Mouse (Mus musculus): ENCODE results near the gene Tmem184a. TPM values are rescaled to one million over a fixed set of nuclear protein-coding genes. Genes with fewer than 3 reads are reported as not detected.

The Tmem184a gene
- polyA plus RNA-seq, 1 experiment from 2014 or later = 0.18 TPM

DNA sequence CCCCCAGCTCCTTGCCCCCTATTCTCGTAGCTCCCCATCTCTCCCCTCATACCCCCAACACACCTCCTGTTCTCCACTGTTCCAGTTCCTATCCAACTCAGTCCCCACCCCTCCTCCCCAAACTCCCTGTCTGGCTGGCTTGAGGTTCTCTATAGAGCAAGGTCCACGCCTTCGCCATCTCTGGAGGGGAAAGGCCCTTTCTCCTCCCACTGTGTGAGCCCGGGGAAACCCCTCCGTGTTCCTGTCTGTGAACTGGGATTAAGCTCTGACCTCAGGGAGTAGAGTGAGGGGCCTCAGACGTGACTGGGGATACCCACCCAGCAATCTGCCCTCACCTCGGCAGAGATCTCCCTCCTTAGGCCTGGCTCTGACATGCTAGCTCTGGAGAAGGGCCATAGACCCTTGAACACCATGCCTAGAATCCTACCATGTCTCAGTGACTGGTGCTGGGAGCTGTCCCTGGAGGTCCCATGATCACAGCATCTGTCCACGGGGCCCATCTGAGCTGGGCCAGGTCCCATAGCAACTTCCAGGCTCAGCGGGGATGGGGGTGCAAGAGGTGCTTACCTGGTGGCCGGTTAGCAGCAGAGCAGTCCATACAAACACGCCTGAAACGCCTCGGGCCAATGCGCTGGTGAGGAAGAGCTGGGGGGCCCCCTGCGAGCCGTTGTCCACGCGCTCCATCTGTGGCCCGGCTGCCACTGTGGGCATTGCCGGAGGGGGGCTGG, 7.2 kb downstream of the Tmem184a start:
- Histone ChIP-seq H3K4me3 (no peak overlapping the region), H3K27ac (replicated peaks) (no peak overlapping the region), H3K4me2 (no peak overlapping the region), H3K36me3 (no peaks in the 10 kb centered on the region), H3K9me3 (no peaks in the 10 kb centered on the region), H3K27me3 (peaks cover 14% of the 10 kb centered on the region), H3K9ac (no peak overlapping the region), H3K4me1 (replicated peaks) (no peaks in the 10 kb centered on the region)
- no peak for ATAC-seq (ENCODE audit: low FRiP score, low read depth)
- WGBS = 67% methylated on average over 20 of the region's 20 CpGs

DNA sequence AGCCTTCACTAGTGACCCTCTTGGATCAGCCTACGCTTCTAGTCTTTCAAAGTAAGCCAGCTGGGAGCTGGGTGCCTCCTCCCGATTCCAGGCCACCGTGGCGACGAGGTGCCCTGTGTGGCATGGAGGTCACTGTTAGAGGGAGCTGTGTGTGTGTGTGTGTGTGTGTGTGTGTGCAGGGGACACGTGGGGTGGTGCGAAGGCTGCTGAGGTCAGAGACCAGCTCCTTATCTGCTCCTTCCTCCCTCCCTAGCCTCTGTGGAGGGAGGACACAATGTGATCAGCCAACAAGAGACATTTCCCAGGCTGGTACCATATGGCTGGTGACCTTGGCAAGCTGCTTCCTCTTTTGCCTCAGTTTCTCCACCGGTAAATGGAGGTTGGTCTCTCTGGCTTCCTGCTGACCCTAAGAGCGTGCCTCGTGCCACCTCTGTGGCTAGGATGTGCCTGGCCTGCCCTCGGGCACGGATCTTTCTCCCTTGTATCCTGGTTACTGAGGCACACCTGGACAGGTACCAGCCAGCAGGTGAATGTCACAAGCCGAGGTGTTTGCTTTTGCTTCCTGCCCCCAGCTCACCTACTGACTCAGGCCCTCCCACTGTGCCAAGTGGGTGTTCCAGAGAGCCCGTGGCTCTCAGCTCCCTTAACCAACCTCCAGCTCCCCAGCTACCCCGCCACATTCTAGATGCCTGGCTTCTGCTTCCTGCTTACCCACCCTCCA, 7.9 kb downstream of the Tmem184a start:
- Histone ChIP-seq H3K27me3 (peaks cover 14% of the 10 kb centered on the region), H3K27ac (replicated peaks) (no peak overlapping the region), H3K4me3 (no peak overlapping the region), H3K9ac (no peak overlapping the region), H3K9me3 (no peaks in the 10 kb centered on the region), H3K4me1 (replicated peaks) (no peaks in the 10 kb centered on the region), H3K36me3 (no peaks in the 10 kb centered on the region), H3K4me2 (no peak overlapping the region)
- WGBS = 77% methylated on average over 15 of the region's 15 CpGs
- ATAC-seq (ENCODE audit: low FRiP score, low read depth) = no peak

DNA sequence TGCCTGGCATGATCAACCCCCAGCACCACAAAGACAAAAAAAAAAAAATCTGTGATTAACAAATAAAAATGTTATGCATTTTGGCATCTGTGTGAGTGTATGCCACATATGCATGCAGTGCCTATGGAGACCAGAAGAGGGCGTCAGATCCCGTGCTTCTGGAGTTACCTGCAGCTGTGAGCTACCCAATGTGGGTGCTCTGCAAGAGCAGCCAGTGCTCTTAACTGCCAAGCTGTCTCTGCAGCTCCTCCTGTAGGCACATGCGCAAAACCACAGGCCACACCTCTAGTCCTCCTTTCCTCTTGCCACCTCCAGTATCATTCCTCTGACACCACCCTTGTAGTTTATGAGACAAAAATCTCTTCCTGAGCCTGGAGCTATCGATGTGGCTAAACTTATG, 10.3 kb downstream of the Tmem184a start:
- Histone ChIP-seq H3K9ac (no peak overlapping the region), H3K4me1 (replicated peaks) (no peaks in the 10 kb centered on the region), H3K9me3 (no peaks in the 10 kb centered on the region), H3K27ac (replicated peaks) (no peak overlapping the region), H3K36me3 (no peaks in the 10 kb centered on the region), H3K27me3 (peaks cover 14% of the 10 kb centered on the region), H3K4me3 (no peak overlapping the region), H3K4me2 (no peak overlapping the region)
- ATAC-seq (ENCODE audit: low FRiP score, low read depth) = no peak
- WGBS = 61% methylated on average over 4 of the region's 4 CpGs

DNA sequence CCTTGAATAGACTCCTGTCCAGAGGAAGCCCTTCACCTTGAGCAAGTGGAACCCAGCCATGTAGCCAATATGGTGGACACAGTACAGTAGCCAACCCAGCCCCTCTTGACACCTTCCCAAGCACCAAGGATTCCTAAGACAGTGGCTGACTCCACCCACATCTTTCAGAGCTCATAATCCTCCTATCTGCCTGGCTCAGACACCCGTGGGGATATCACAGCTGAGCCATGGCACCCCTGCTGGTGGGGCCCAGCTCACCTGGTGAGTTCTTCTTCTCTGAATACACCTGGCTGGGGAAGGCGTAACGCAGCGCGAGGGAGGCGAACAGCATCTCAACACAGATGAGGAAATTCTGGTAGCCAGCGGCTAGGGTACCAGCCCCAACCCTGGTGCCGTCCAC, 13.8 kb downstream of the Tmem184a start:
- Histone ChIP-seq H3K9me3 (no peaks in the 10 kb centered on the region), H3K9ac (no peak overlapping the region), H3K4me1 (replicated peaks) (peaks cover 7% of the 10 kb centered on the region), H3K36me3 (peaks cover under 1% of the 10 kb centered on the region; the same call in 1 of the 2 replicates), H3K27ac (replicated peaks) (no peak overlapping the region), H3K4me3 (no peak overlapping the region), H3K4me2 (no peak overlapping the region), H3K27me3 (no peaks in the 10 kb centered on the region)
- ATAC-seq (ENCODE audit: low FRiP score, low read depth) = no peak
- 92% methylated on average over 8 of the region's 8 CpGs for WGBS

DNA sequence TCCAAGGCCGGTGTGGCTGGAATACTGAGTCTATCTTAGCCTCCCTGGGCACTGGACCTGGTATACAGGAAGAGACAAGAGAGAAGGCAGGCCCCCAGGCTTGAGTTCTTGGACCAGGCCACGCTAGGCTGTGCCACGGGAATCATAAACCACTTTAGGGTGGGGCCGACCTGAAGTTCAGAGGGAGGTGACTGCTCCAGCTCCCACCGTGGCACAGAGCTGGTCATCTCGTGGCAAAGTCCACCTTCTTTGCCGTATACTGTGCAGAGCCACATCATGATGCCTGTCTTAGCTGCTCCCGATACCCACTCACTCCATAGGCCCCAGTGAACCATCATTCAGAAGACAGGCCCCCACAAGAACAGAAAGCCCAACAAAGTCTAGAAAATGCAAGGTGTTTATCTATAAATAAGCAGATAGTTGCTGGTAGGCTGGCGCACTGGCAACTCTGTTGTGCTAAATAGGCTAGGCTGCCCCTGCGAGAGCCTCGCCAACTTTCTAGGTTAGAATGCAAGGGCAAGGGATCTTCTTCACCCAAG, 15.1 kb downstream of the Tmem184a start:
- H3K4me1 ChIP-seq (replicated peaks) = peaks cover 9% of the 10 kb centered on the region

DNA sequence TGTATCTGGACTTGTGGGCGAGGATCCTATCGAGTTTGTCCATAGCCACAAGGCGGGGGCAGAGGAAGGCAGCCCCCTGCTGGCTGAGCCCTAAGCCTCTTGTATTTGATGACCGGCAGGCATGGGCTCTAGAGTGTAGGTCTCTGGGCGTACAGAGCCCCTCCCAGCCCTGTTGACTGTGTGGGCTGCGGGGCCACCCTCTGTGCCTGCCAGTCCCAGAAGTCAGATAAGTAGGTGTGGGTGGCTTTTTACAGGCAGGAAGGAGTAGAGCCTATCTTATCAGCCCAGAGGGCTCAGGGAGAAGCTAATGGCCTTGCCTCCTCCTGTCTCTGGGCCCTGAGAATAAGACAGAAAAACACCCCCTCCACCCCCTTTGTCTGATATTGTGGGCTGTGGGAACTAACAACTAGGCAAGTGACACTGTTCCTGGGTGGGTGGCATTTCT, 15.6 kb downstream of the Tmem184a start:
- H3K4me3 ChIP-seq = no peak overlapping the region
- peaks cover 15% of the 10 kb centered on the region; the same call in 1 of the 2 replicates for H3K36me3 ChIP-seq
- WGBS = 7% methylated on average over 6 of the region's 6 CpGs
- no peaks in the 10 kb centered on the region for H3K27me3 ChIP-seq
- H3K9ac ChIP-seq = no peak overlapping the region
- H3K4me1 ChIP-seq (replicated peaks) = peaks cover 14% of the 10 kb centered on the region
- ATAC-seq (ENCODE audit: low FRiP score, low read depth) = no peak
- H3K27ac ChIP-seq (replicated peaks) = no peak overlapping the region
- peak overlapping the region; percentile 27; the same call in 1 of the 2 replicates for H3K4me2 ChIP-seq
- H3K9me3 ChIP-seq = no peaks in the 10 kb centered on the region

More for the DNA sequence above, 15.1 kb downstream of the Tmem184a start:
- Histone ChIP-seq H3K9me3 (no peaks in the 10 kb centered on the region), H3K4me3 (no peak overlapping the region), H3K27me3 (no peaks in the 10 kb centered on the region), H3K4me2 (no peak overlapping the region), H3K9ac (no peak overlapping the region), H3K36me3 (peaks cover 13% of the 10 kb centered on the region; the same call in 1 of the 2 replicates), H3K27ac (replicated peaks) (no peak overlapping the region)
- no peak for ATAC-seq (ENCODE audit: low FRiP score, low read depth)
- WGBS = 88% methylated on average over 11 of the region's 11 CpGs

DNA sequence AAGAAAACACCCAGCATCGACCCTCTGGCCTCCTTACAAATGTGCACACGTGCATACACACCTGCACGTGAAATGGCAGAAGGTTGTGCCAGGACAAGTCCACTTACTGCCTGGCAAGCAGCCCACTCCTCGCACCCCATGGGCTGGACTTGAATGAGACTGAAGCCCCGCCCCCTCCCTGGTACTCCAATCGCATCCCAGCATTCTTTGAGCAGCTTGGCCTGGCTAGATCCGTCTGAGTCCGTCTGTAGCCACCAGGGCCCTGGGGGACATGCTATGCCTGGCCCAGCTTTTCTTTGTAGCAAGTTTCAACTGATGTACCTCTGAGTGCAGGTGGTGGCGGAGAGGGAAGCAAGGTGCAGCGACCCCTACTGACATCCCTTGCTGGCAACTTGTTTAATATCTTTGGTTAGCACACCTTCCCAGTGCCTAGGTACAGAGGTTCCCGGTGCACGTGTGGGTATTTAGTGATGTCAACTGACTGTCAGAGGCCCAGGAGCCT, 16.1 kb downstream of the Tmem184a start:
- Histone ChIP-seq H3K4me2 (peak overlapping the region; percentile 27), H3K4me1 (replicated peaks) (peaks cover 19% of the 10 kb centered on the region), H3K27ac (replicated peaks) (no peak overlapping the region), H3K9ac (no peak overlapping the region), H3K4me3 (no peak overlapping the region), H3K36me3 (peaks cover 15% of the 10 kb centered on the region; the same call in 1 of the 2 replicates), H3K9me3 (no peaks in the 10 kb centered on the region), H3K27me3 (no peaks in the 10 kb centered on the region)
- ATAC-seq (ENCODE audit: low FRiP score, low read depth) = no peak
- WGBS = 11% methylated on average over 12 of the region's 12 CpGs

DNA sequence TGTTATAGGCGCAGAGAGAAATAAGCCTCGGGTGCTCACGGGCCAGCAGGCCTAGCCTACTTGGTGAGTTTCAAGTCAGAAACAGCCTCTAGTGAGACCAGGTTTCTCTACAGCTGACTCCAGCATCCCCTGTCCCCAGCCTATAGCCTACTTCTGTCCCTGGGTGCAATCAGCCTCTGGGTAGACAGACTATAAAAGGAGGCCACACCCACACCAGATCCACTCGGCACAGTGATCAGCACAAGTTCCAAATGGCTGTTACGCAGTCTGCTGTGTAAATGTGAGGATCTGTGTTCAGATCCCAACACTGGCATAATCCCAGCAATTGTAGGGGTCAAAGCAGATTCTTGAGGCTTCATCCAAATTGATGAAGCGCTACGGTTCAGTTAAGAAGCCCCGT, 16.6 kb downstream of the Tmem184a start:
- Histone ChIP-seq H3K9me3 (no peaks in the 10 kb centered on the region), H3K9ac (no peak overlapping the region), H3K27ac (replicated peaks) (no peak overlapping the region), H3K36me3 (peaks cover 15% of the 10 kb centered on the region; the same call in 1 of the 2 replicates), H3K4me2 (no peak overlapping the region), H3K27me3 (no peaks in the 10 kb centered on the region), H3K4me3 (no peak overlapping the region), H3K4me1 (replicated peaks) (peaks cover 24% of the 10 kb centered on the region)
- WGBS = 77% methylated on average over 8 of the region's 8 CpGs
- ATAC-seq (ENCODE audit: low FRiP score, low read depth) = no peak

DNA sequence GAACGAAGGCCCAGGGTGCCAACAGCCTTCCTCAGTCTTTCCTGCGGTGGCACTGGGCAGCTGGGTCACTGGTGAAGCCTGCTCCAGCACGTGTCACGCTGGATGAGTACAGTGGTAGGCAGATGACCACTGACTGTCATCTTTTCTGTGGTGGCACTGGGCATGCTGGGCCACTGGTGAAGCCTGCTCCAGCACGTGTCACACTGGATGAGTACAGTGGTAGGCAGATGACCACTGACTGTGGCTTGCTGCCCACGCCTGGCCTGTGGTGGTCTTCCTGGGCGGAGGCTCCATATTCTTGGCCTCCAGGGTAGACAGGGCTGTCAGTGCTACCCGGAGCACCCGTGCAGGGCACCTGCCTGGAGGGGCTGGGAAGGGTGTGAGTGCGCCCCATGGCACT, 17.8 kb downstream of the Tmem184a start:
- no peaks in the 10 kb centered on the region for H3K27me3 ChIP-seq
- peaks cover 15% of the 10 kb centered on the region; the same call in 1 of the 2 replicates for H3K36me3 ChIP-seq
- H3K4me1 ChIP-seq (replicated peaks) = peaks cover 36% of the 10 kb centered on the region
- H3K9ac ChIP-seq = no peak overlapping the region
- no peaks in the 10 kb centered on the region for H3K9me3 ChIP-seq
- H3K4me3 ChIP-seq = no peak overlapping the region
- ATAC-seq (ENCODE audit: low FRiP score, low read depth) = no peak
- 95% methylated on average over 10 of the region's 10 CpGs for WGBS
- H3K27ac ChIP-seq (replicated peaks) = no peak overlapping the region
- no peak overlapping the region for H3K4me2 ChIP-seq

DNA sequence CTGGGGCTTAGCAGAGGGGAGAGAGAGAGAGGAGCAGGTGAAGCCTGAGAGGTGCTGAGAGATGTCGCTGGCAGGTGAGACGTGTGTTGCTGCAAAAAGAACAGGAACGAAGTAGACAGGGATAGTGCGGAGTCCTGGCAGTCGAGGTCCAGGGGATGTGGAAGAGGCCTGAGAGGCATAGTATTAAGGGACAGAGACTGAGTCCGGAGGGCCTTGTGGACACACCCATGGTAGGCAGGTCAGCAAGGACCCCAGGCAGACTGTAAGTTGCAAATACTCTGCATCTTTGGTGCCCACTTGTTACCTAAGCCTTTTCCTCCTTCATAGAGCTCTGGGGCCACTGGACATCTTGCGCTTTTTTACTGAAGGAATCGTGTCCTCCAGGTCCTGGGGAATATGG, 18.5 kb downstream of the Tmem184a start:
- no peak overlapping the region for H3K4me3 ChIP-seq
- no peak for ATAC-seq (ENCODE audit: low FRiP score, low read depth)
- H3K27ac ChIP-seq (replicated peaks) = no peak overlapping the region
- no peak overlapping the region for H3K9ac ChIP-seq
- H3K36me3 ChIP-seq = peaks cover 15% of the 10 kb centered on the region; the same call in 1 of the 2 replicates
- H3K27me3 ChIP-seq = no peaks in the 10 kb centered on the region
- WGBS = 97% methylated on average over 8 of the region's 8 CpGs
- peaks cover 43% of the 10 kb centered on the region for H3K4me1 ChIP-seq (replicated peaks)
- no peaks in the 10 kb centered on the region for H3K9me3 ChIP-seq
- no peak overlapping the region for H3K4me2 ChIP-seq

DNA sequence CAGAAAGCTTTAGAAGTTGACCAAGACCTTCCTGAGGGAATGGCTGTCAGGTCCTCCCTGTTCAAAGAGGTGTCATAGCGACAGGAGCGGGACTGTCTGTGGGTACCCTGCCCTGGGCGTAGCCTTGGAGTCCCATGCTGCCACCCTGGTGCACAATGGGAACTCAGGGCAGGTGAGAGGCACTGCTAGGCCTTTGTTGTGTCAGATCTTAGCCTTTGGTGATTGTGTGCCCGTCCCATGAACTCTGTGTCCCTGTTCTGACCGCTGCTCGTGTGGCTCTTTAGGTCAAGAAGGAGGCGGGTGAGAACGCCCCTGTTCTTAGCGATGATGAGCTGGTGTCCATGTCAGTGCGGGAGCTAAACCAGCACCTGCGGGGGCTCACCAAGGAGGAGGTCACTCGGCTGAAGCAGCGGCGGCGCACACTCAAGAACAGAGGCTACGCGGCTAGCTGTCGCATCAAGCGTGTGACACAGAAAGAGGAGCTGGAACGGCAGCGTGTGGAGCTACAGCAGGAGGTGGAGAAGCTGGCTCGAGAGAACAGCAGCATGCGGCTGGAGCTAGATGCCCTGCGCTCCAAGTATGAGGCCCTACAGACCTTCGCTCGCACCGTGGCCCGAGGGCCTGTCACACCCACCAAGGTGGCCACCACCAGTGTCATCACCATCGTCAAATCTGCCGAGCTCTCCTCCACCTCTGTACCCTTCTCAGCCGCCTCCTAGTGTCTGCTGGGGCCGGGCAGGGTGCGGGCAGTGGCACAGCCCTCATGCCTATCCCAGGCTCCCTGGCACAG, 19.7 kb downstream of the Tmem184a start:
- Histone ChIP-seq H3K27ac (replicated peaks) (no peak overlapping the region), H3K9me3 (no peaks in the 10 kb centered on the region), H3K9ac (no peak overlapping the region), H3K36me3 (peaks cover 15% of the 10 kb centered on the region; the same call in 1 of the 2 replicates), H3K27me3 (no peaks in the 10 kb centered on the region), H3K4me2 (no peak overlapping the region), H3K4me1 (replicated peaks) (peaks cover 48% of the 10 kb centered on the region), H3K4me3 (no peak overlapping the region)
- WGBS = 90% methylated on average over 32 of the region's 33 CpGs
- ATAC-seq (ENCODE audit: low FRiP score, low read depth) = no peak

Measured in hindbrain, embryonic 15.5 days (tissue).